Mouse (Mus musculus) spleen, embryonic (tissue): ENCODE results near the gene Rbms3.

Experiments used
- CTCF ChIA-PET: fragments of 350-600 bp; sonication (Branson Sonifier 250); formaldehyde crosslinking; loops from one replicate; lab custom pipeline; 2022; lab: Charles Lee

Gene Rbms3

DNA sequence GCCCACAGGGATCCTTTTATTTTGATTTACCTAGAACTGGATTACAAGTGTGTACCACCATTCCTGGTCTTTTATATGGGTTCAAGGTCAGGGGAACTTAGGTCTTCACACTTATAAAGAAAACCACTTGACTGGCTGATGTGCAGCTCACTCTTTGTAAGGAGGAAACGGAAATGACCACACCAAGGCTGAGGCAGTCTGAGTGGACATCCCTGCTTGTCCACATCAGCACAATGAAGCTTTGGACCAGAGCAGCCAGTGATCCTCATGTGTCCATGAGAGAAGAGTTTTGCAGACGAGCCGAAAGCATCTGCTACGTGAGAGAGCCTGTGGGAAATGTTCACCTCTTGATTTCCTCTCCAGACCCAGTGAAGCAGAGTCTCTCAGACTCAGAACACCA lies 521.8 kb downstream of the Rbms3 start:
- CTCF ChIA-PET: no interaction called here

DNA sequence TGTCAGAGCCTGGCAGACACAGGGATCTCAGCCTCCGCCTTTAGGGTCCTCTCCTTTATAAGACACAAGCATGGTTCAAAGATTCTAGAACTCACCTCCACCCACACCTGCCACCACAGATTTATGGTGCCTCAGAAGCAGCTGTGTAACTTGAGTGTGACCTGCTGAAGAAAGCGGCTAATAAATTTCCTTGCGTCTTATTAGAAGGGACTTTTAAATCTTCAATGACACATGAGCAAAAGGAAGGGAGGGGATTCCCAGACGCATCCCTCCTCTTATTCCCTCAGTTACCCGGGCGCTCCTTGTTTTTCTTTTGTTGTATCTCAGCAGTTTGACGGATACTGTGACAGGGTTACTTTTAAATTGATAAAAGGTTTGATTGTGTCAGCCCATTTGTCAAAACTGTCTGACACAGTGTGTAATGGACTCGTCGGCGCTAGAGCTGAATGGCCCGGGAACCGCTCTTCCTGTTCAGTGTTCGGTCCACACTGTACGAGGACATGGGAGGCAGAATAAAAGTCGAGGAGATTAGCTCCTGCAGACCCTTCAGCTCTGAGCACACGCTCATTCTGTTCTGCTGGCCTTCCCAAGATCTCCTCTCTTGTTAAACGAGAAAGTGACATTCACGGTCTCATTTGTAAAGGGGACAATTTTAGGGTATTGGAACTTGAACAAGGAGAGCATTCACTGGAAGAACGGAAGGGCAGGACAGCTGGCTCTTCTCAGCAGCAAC lies 527.3 kb downstream of the Rbms3 start:
- CTCF ChIA-PET: no interaction called here

DNA sequence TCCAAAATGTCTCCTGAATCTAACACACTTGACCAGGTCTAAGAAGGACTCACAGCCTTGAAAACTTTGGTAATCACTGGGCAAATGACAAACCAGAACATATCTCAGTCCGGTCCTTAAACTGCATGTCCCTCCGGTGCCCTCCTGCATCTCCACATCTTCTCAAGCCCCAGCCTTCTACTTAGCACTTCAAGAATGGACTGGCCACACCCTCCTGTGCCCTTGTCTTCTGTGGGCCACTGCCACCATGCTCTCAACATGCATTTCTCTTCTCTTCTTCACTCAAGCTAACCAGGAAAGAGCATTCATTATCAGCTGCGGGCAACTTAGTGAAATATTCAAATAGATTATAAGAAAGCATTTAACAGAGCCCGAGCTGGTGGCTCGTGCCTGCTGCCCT lies 529.5 kb downstream of the Rbms3 start:
- CTCF ChIA-PET: no interaction called here

GRCm38 (mm10) chr9:117093551-117093950 lies 536.2 kb downstream of the Rbms3 start:
- CTCF ChIA-PET: no interaction called here

DNA sequence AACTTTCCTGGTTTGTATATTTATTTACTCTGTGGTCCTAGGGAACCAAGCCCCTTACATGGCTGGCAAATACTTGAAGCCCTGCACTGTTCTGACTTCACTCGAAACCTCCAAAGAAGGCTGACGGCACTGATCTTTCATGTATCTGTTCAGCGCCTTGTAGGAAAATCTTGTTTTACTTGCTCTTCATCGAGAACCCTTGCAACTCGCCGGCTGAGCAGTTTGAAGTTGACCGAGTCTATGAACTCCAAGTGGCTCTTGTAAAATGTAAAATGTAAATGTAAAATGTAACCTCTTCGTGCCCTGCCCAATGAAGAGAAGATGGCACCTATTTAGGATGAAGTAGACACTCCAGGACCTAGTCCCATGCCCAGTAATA lies 537.5 kb downstream of the Rbms3 start:
- CTCF ChIA-PET: no interaction called here

DNA sequence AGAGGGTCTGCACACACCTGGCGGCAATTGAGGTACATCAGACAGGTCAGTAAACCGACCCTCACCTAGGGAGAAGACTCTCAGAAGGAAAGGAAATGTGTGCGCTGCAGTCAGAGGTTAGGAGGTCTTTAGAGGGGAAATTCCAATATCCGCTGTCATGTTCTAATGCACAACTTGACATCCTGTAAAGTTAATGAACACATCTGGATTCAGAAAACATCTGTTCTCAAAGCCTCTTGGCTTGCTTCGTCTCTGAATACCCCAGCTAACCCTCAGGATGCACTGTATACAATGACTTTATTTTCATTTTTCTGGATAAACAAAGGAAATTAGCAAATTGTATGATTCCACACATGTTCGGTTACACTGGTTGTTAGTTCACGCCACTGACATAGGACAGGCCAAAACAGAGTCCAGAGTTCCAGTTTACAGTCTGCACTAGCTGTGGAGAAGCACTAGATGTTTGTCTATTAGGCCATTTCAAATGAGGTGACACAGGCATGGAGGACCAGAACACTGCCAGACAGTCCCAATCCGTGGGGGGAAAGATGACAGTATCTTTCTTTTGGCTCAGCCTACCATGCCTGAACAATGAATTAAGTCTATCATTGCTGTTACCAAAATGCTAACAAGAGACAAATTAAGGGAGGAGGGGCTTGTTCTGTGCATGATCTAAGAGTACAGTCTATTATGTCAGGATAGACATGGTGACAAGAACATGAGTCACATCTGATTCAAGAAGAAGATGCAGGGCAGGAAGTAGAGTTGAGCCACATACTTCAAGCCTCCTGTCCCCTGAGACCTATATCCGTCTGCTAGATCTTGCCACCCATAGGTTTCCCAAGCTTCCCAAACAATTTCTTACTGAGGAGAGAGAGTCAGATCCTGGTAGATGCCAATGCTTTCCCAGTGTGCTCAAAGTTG lies 538.2 kb downstream of the Rbms3 start:
- CTCF ChIA-PET: no interaction called here

GRCm38 (mm10) chr9:117089409-117090147 lies 540.1 kb downstream of the Rbms3 start:
- CTCF ChIA-PET: no interaction called here

GRCm38 (mm10) chr9:117088309-117088708 lies 541.4 kb downstream of the Rbms3 start:
- CTCF ChIA-PET: no interaction called here

DNA sequence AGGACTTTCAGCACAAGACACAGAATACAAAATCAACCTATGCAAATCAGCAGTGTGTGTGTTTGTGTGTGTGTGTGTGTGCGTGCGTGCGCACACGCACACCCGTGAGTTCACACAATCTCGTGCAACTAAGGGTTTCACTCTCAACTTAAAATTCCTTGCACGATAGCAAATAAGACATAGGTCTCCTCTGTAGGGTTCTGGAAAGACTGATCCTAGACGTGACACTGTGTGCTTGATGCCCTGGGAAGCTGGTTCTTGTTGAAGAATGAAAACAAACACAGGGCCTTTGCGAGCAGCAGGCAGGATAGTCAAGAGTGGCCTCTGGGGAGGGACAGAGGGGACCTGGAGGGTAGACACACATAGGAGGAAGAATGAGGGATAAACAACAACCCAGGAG lies 544.0 kb downstream of the Rbms3 start:
- CTCF ChIA-PET: no interaction called here

DNA sequence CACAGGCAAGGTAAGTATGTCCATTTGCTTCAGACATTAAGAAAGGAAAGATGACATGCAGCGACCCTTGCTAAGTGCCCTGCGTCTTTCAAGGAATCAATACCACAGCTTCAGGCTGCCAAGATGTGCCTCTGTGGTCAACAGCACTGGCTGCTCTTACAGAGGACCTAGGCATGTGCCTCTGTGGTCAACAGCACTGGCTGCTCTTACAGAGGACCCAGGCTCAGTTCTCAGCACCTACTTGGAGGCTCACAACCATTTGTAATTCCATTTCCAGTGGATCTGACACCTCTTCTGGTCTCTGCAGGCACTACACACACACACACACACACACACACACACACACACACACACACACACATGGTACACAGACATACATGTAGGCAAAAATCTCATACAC lies 545.2 kb downstream of the Rbms3 start:
- CTCF ChIA-PET: interaction anchor here (0.6 kb wide), 1 partner anchor 177 kb away, joined by 3 read pairs; no protein-coding TSS in a partner anchor

- CTCF ChIA-PET: no interaction called here
Measured at GRCm38 (mm10) chr9:117079471-117079870, 550.2 kb downstream of the Rbms3 start.

GRCm38 (mm10) chr9:117077548-117077947 lies 552.2 kb downstream of the Rbms3 start:
- CTCF ChIA-PET: no interaction called here

DNA sequence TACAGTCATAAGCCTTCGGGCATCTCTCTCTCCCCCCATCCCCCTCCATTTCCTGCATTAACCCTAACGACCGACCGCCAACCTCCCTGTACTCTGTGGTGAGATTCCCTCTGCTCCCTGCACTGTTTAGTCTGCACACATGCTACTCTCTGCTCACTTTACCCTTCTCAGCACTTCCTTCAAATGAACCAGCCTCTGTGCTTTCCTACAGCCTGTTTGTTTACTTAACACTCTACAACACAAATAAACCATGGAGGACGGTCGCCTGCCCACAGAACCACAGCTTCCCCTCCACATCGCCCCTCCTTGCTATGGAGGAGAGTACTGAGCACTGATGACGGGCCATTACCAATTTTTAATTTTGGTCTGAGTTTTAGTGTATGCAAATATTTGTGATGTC lies 552.9 kb downstream of the Rbms3 start:
- CTCF ChIA-PET: no interaction called here

GRCm38 (mm10) chr9:117072433-117073099 lies 557.1 kb downstream of the Rbms3 start:
- CTCF ChIA-PET: interaction anchor here (0.6 kb wide), 1 partner anchor 174 kb away, joined by 9 read pairs; no protein-coding TSS in a partner anchor

DNA sequence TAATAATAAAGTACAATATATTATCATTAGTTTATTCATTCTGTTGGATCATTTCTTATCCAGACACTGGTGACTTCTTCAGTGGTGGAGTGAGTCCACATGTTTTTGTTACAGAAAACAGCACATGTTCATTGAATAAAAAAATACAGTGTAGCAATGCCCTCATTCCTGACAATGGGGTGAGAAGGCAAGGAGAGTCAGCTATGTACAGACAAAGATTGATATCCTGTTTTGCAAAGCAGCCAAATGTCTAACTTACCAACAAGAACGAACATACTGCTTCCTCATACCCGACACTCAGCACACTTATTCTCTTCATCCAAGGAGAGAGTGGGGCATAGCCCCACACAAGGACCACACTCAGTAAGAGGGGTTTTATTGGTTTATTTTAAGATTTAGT lies 559.1 kb downstream of the Rbms3 start:
- CTCF ChIA-PET: no interaction called here

- CTCF ChIA-PET: no interaction called here
Measured at GRCm38 (mm10) chr9:117069232-117069631, 560.5 kb downstream of the Rbms3 start.

- CTCF ChIA-PET: no interaction called here
Measured at GRCm38 (mm10) chr9:117067703-117068419, 561.9 kb downstream of the Rbms3 start.

GRCm38 (mm10) chr9:117066502-117066901 lies 563.2 kb downstream of the Rbms3 start:
- CTCF ChIA-PET: no interaction called here

GRCm38 (mm10) chr9:117065601-117066000 lies 564.1 kb downstream of the Rbms3 start:
- CTCF ChIA-PET: no interaction called here

DNA sequence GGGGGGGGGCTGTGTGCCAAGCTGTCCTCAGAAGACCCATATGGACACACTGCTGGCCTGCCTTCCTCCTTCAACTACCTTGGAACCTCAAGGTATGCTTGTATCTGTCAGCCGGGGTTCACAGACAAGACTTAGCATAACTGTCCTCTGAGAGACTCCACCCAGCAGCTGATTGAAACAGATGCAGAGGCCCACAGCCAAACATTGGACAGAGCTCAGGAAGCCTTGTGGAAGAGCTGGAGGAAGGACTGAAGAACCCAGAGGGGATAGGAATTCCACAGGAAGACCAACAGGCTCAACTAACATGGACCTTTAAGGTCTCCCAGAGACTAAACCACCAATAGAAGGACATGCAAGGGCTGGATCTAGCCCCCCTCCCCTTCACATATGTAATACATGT lies 570.1 kb downstream of the Rbms3 start:
- CTCF ChIA-PET: no interaction called here

GRCm38 (mm10) chr9:117059135-117059534 lies 570.6 kb downstream of the Rbms3 start:
- CTCF ChIA-PET: no interaction called here
